Mouse (Mus musculus): Measurements from ENCODE around the gene Ica1l. TPM values are rescaled to one million over a fixed set of nuclear protein-coding genes. Genes with fewer than 3 reads are reported as not detected.

The Ica1l gene
- polyA plus RNA-seq, 1 experiment from 2014 or later: 2.3 TPM

GRCm38 (mm10) chr1:59945969-59946368 lies 97.0 kb downstream of the Ica1l start:
- H3K27ac ChIP-seq (ENCODE audit: low read depth, low read length): no peak overlapping the region
- H3K27me3 ChIP-seq (ENCODE audit: control insufficient read depth, insufficient read depth, low read length): no peaks in the 10 kb centered on the region
- ATAC-seq (ENCODE audit: low FRiP score, low TSS enrichment): no peak
- WGBS: 92% methylated on average over 1 of the region's 1 CpGs
- 0 out of 2 replicates have a peak, but pooled peaks cover 3% of the 10 kb centered on the region for H3K4me1 ChIP-seq (ENCODE audit: control insufficient read depth, insufficient read depth, low read length)
- no peak overlapping the region for H3K4me3 ChIP-seq (ENCODE audit: low read length)
- H3K9ac ChIP-seq (ENCODE audit: low read depth, low read length): no peak overlapping the region
- no peaks in the 10 kb centered on the region for H3K9me3 ChIP-seq (ENCODE audit: control insufficient read depth, low read length)
- no peaks in the 10 kb centered on the region; the same call in 1 of the 2 replicates for H3K36me3 ChIP-seq (ENCODE audit: control insufficient read depth, insufficient read depth, low read length)
- no peak overlapping the region for H3K4me2 ChIP-seq (replicated peaks; ENCODE audit: low read depth, low read length)

- no peaks in the 10 kb centered on the region for H3K9me3 ChIP-seq (ENCODE audit: control insufficient read depth, low read length)
- no peaks in the 10 kb centered on the region for H3K27me3 ChIP-seq (ENCODE audit: control insufficient read depth, insufficient read depth, low read length)
- H3K36me3 ChIP-seq (ENCODE audit: control insufficient read depth, insufficient read depth, low read length): no peaks in the 10 kb centered on the region
- 40% methylated on average over 5 of the region's 5 CpGs for WGBS
- ATAC-seq (ENCODE audit: low FRiP score, low TSS enrichment): no peak
- H3K4me1 ChIP-seq (ENCODE audit: control insufficient read depth, insufficient read depth, low read length): 0 out of 2 replicates have a peak, but pooled peaks cover 3% of the 10 kb centered on the region
- no peak overlapping the region for H3K4me3 ChIP-seq (ENCODE audit: low read length)
- no peak overlapping the region for H3K27ac ChIP-seq (ENCODE audit: low read depth, low read length)
- no peak overlapping the region for H3K9ac ChIP-seq (ENCODE audit: low read depth, low read length)
- no peak overlapping the region for H3K4me2 ChIP-seq (replicated peaks; ENCODE audit: low read depth, low read length)
Measured at GRCm38 (mm10) chr1:59943825-59944224, 99.2 kb downstream of the Ica1l start.

- Histone ChIP-seq H3K4me2 (replicated peaks; ENCODE audit: low read depth, low read length) (no peak overlapping the region), H3K27me3 (ENCODE audit: control insufficient read depth, insufficient read depth, low read length) (no peaks in the 10 kb centered on the region), H3K9me3 (ENCODE audit: control insufficient read depth, low read length) (no peaks in the 10 kb centered on the region), H3K36me3 (ENCODE audit: control insufficient read depth, insufficient read depth, low read length) (no peaks in the 10 kb centered on the region), H3K27ac (ENCODE audit: low read depth, low read length) (no peak overlapping the region), H3K4me3 (ENCODE audit: low read length) (no peak overlapping the region), H3K4me1 (ENCODE audit: control insufficient read depth, insufficient read depth, low read length) (0 out of 2 replicates have a peak, but pooled peaks cover 3% of the 10 kb centered on the region), H3K9ac (ENCODE audit: low read depth, low read length) (no peak overlapping the region)
- ATAC-seq (ENCODE audit: low FRiP score, low TSS enrichment): no peak
- 61% methylated on average over 6 of the region's 6 CpGs for WGBS
Measured at GRCm38 (mm10) chr1:59942057-59942790, 100.8 kb downstream of the Ica1l start.

- Histone ChIP-seq H3K9ac (ENCODE audit: low read depth, low read length) (no peak overlapping the region), H3K27me3 (ENCODE audit: control insufficient read depth, insufficient read depth, low read length) (no peaks in the 10 kb centered on the region), H3K27ac (ENCODE audit: low read depth, low read length) (no peak overlapping the region), H3K36me3 (ENCODE audit: control insufficient read depth, insufficient read depth, low read length) (no peaks in the 10 kb centered on the region), H3K4me2 (replicated peaks; ENCODE audit: low read depth, low read length) (no peak overlapping the region), H3K9me3 (ENCODE audit: control insufficient read depth, low read length) (no peaks in the 10 kb centered on the region), H3K4me1 (ENCODE audit: control insufficient read depth, insufficient read depth, low read length) (0 out of 2 replicates have a peak, but pooled peaks cover 3% of the 10 kb centered on the region), H3K4me3 (ENCODE audit: low read length) (no peak overlapping the region)
- 87% methylated on average over 1 of the region's 1 CpGs for WGBS
- ATAC-seq (ENCODE audit: low FRiP score, low TSS enrichment): no peak
Measured at GRCm38 (mm10) chr1:59941063-59941462, 101.9 kb downstream of the Ica1l start.

- 89% methylated on average over 2 of the region's 2 CpGs for WGBS
- no peak for ATAC-seq (ENCODE audit: low FRiP score, low TSS enrichment)
Measured at GRCm38 (mm10) chr1:59932991-59933390, 110.0 kb downstream of the Ica1l start.

More at GRCm38 (mm10) chr1:59932991-59933390, 110.0 kb downstream of the Ica1l start:
- Histone ChIP-seq H3K4me2 (replicated peaks; ENCODE audit: low read depth, low read length) (no peak overlapping the region), H3K27ac (ENCODE audit: low read depth, low read length) (no peak overlapping the region), H3K4me3 (ENCODE audit: low read length) (no peak overlapping the region), H3K9me3 (ENCODE audit: control insufficient read depth, low read length) (no peaks in the 10 kb centered on the region), H3K9ac (ENCODE audit: low read depth, low read length) (no peak overlapping the region), H3K27me3 (ENCODE audit: control insufficient read depth, insufficient read depth, low read length) (no peaks in the 10 kb centered on the region), H3K4me1 (ENCODE audit: control insufficient read depth, insufficient read depth, low read length) (no peaks in the 10 kb centered on the region), H3K36me3 (ENCODE audit: control insufficient read depth, insufficient read depth, low read length) (no peaks in the 10 kb centered on the region)

Other genes with a start within 250 kb of the Ica1l start
- gene Fam117b, start 130.2 kb downstream of the Ica1l start, polyA plus RNA-seq (2014; fragmentation: Nextera tagmentation; extraction: Ambion mirVana): 11.2 and 19.2 TPM in 2 replicates
- 6.1 and 9.3 TPM in 2 replicates for gene Carf, start 55.1 kb upstream of the Ica1l start, polyA plus RNA-seq (2014; fragmentation: Nextera tagmentation; extraction: Ambion mirVana)
- gene Wdr12, start 55.5 kb upstream of the Ica1l start, polyA plus RNA-seq (2014; fragmentation: Nextera tagmentation; extraction: Ambion mirVana): 68.3 and 69.5 TPM in 2 replicates
- 10.7 and 13.1 TPM in 2 replicates for gene Nbeal1, start 137.4 kb upstream of the Ica1l start, polyA plus RNA-seq (2014; fragmentation: Nextera tagmentation; extraction: Ambion mirVana)

All from kidney, embryonic 14.5 days (tissue).